Mouse (Mus musculus): ENCODE results near the gene Tbce. TPM values are rescaled to one million over a fixed set of nuclear protein-coding genes. Genes with fewer than 3 reads are reported as not detected.

Gene Tbce
- total and polyA plus RNA-seq, 3 experiments: 35.3 to 56.9 TPM; not detected in 1

- Histone ChIP-seq H3K36me3 (ENCODE audit: control insufficient read depth in 1 of 2, insufficient read depth in 2 of 2, low read length in 2 of 2) (peaks cover 18 to 54% of the 10 kb centered on the region in 2 experiments), H3K9ac (ENCODE audit: control insufficient read depth, low read depth, low read length, poor library complexity, severe bottlenecking) (no peak overlapping the region), H3K27ac (ENCODE audit: control insufficient read depth, low read depth, low read length) (peak overlapping the region; percentile 97), H3K27me3 (ENCODE audit: control insufficient read depth in 1 of 2, insufficient read depth in 2 of 2, low read length in 2 of 2) (no peaks in the 10 kb centered on the region), H3K79me2 (ENCODE audit: control insufficient read depth, insufficient read depth, low read length, poor library complexity) (peaks cover 46% of the 10 kb centered on the region), H3K4me3 (ENCODE audit: control insufficient read depth in 1 of 2, insufficient read depth in 1 of 2, low read depth in 2 of 2, low read length in 2 of 2) (no peak overlapping the region), H3K4me1 (ENCODE audit: control insufficient read depth in 1 of 2, insufficient read depth in 2 of 2, low read length in 2 of 2) (peaks cover 20 to 29% of the 10 kb centered on the region in 2 experiments), H3K9me3 (replicated peaks; ENCODE audit: insufficient read depth, low read length) (no peaks in the 10 kb centered on the region)
- DNase-seq (ENCODE audit: low read depth, low spot score): peak; percentile 86
- TF ChIP-seq CHD1 (IDR thresholded peaks at IDR 0.05; ENCODE audit: low read depth, low read length) (peak; percentile 64; the same call in 1 of the 2 replicates), HCFC1 (IDR thresholded peaks at IDR 0.05; ENCODE audit: low read depth, low read length) (no peak), SMC3 (IDR thresholded peaks at IDR 0.05; ENCODE audit: low read depth, low read length) (no peak), GABPA (IDR thresholded peaks at IDR 0.05; ENCODE audit: low read depth, low read length) (no peak; the same call in 1 of the 2 replicates), E2F4 (IDR thresholded peaks at IDR 0.05; ENCODE audit: borderline replicate concordance, low read depth, low read length) (peak; percentile 41; the same call in 1 of the 2 replicates), MAX (IDR thresholded peaks at IDR 0.05; ENCODE audit: low read length) (peak; percentile 17), POLR2AphosphoS2 (IDR thresholded peaks at IDR 0.05; ENCODE audit: low read length) (peak; percentile 58; the same call in 1 of the 2 replicates), ETS1 (IDR thresholded peaks at IDR 0.05; ENCODE audit: low read depth, low read length) (peak; percentile 90), SIN3A (IDR thresholded peaks at IDR 0.05; ENCODE audit: low read length) (peak; percentile 77), JUND (IDR thresholded peaks at IDR 0.05; ENCODE audit: low read depth, low read length) (no peak), USF2 (IDR thresholded peaks at IDR 0.05; ENCODE audit: borderline replicate concordance in 1 of 2, insufficient read depth in 1 of 2, low read depth in 1 of 2, low read length in 2 of 2) (0 out of 4 replicates have a peak, but pooled peaks of 1 of the 2 experiments have one; percentile 51), RCOR1 (IDR thresholded peaks at IDR 0.05; ENCODE audit: low read depth, low read length) (peak; percentile 63), GATA1 (IDR thresholded peaks at IDR 0.05; ENCODE audit: low read depth, low read length) (peak; percentile 98), MYC (IDR thresholded peaks at IDR 0.05; ENCODE audit: low read depth, low read length) (0 out of 2 replicates have a peak, but pooled peaks have one; percentile 27), MAFK (IDR thresholded peaks at IDR 0.05; ENCODE audit: borderline replicate concordance, low read depth, low read length) (peak; percentile 55; the same call in 1 of the 2 replicates), TAL1 (IDR thresholded peaks at IDR 0.05; ENCODE audit: low read length) (peak; percentile 75), ZNF384 (IDR thresholded peaks at IDR 0.05; ENCODE audit: low read depth, low read length) (peak; percentile 86), NRF1 (IDR thresholded peaks at IDR 0.05; ENCODE audit: insufficient read depth, low read depth, low read length, poor library complexity, severe bottlenecking) (no peak), TCF12 (IDR thresholded peaks at IDR 0.05; ENCODE audit: low read depth, low read length) (peak; percentile 91), NELFE (IDR thresholded peaks at IDR 0.05; ENCODE audit: low read depth, low read length) (no peak), KAT2A (conservative IDR thresholded peaks at IDR 0.05; ENCODE audit: low read depth, low read length) (peak; percentile 37; the same call in 1 of the 2 replicates), MXI1 (IDR thresholded peaks at IDR 0.05; ENCODE audit: low read depth, low read length) (peak; percentile 40), TBP (IDR thresholded peaks at IDR 0.05; ENCODE audit: low read depth, low read length) (no peak), CHD2 (IDR thresholded peaks at IDR 0.05; ENCODE audit: low read length) (no peak), MYB (IDR thresholded peaks at IDR 0.05; ENCODE audit: low read depth, low read length) (peak; percentile 74), MAZ (IDR thresholded peaks at IDR 0.05; ENCODE audit: low read depth, low read length) (no peak), BHLHE40 (IDR thresholded peaks at IDR 0.05; ENCODE audit: borderline replicate concordance, low read depth, low read length) (peak; percentile 65; the same call in 1 of the 2 replicates), EP300 (IDR thresholded peaks at IDR 0.05; ENCODE audit: low read depth in 1 of 2, low read length in 2 of 2) (peak; percentile 90 to 91), USF1 (IDR thresholded peaks at IDR 0.05; ENCODE audit: low read depth, low read length) (peak; percentile 87), POLR2A (IDR thresholded peaks at IDR 0.05; ENCODE audit: control insufficient read depth in 1 of 2, insufficient read depth in 1 of 2, low read depth in 1 of 2, low read length in 2 of 2, poor library complexity in 1 of 2) (no peak)
Measured at GRCm38 (mm10) chr13:14033309-14034072, 5.9 kb downstream of the Tbce start.

Measured in MEL (cell line).